Mouse (Mus musculus) spleen, embryonic (tissue): ENCODE results near the gene Fancd2os.

Experiments used
- CTCF ChIA-PET: fragments of 350-600 bp; sonication (Branson Sonifier 250); formaldehyde crosslinking; loops from one replicate; lab custom pipeline; 2022; lab: Charles Lee

The Fancd2os gene

DNA sequence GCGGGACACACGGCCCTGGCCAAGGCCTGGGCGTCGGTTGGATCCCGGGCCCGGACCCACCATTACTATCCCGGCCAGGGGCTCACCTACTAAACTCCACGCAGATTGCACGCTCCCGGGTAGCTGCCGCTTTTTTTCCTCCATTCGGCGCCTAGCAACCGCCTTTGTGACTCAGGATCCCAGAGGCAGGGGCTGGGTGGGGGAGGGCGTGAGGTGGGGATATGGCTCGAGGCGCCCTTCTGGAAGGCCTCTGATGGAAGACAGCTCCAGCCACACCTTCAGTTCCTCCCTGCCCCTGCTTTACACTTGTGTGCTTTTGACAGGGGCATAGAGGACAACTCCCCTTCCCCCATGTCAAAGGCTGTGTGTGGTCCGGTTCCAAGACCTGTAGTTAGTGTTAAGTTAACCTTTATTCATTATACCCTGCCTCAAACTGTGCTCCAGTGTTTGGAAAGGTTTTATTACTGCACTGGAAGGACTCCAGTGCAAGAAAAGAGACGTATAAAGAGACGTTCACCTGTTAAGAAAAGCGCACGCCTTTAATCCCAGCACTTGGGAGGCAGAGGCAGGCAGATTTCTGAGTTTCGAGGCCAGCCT lies at the start of gene Fancd2os:
Gene Fancd2os, minus strand, starts transcription at position 173 of the 597 bp plus-strand sequence.
- CTCF ChIA-PET, result no interaction called here

DNA sequence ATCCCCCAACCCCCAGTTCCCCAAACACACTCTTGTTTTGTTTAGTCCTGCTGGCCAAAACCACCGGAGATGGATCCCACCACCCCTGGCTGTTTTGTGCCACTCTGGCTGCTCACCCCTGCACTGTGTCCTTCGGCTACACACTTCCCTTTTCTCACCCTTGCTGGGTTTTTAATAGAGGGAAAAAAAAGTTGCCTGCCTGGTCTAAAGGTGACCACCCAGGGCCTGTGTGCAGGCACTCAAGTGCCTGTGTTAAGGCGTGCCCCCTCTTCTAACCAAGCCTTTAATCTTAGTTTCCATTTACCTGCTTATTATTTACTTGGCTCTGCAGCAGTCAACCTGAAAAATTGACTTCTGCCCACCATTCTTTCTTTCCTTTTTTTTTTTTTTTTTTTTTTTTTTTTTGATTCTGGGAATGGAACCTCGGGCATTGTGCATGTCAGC lies 49.7 kb upstream of the Fancd2os start:
- CTCF ChIA-PET, result interaction anchor here (0.6 kb wide), 1 partner anchor 9 kb away, joined by 3 read pairs; no protein-coding TSS in a partner anchor

DNA sequence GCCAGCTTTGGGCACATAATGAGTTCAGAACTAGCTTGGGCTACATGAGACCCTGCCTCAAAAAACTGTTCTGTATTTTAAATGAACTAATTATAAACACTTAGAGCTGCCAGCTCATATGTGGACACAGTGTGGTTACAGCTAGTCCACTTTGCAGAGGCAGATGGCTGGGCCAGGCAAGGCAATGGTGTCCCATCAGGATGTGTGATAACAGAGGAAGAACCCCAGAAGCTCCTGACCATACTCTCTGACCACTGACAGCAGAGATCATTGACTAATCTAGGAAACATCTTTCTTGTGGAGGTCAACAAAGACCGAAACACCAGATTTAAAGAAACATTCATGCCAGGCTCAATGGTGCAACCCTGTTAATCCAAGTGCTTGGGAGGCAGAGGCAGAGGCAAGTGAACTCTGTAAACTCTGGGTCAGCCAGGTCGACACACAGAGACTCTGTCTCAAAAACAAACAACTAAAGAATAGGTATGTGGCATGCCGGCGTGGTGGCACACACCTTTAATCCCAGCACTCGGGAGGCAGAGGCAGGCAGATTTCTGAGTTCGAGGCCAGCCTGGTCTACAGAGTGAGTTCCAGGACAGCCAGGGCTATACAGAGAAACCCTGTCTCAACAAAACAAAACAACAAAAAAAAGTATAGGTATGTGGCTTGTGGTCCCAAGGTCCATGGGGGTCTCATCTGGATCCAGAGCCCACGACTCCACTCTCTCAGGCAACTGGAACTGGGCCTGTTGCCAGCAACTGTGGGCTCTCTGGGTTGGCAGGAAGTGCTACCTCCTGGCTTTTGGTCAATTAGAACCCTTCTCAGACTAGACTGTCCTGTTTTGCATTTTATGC lies 49.1 kb upstream of the Fancd2os start:
- CTCF ChIA-PET, result interaction anchor here (0.6 kb wide), 1 partner anchor 10 kb away, joined by 3 read pairs; no protein-coding TSS in a partner anchor

DNA sequence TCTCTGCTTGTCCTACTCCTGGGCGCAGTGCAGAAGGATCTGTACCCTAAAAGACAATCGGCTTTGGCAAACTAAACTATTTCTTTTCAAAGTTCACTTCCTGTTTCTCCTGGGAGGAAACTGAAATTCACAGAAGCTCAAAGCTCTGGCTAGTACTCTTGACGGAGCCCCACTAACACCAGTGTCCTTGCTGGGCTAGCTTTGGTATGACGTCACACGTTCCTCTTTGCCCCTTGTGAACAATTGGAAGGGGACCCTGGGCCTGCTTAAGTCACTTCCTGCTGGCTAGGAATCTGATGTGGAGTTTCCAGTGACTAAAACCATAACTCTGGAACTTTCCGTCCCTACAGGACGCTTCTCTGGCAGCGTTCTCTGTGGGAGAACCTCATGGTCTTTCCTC lies 44.3 kb upstream of the Fancd2os start:
- CTCF ChIA-PET, result interaction anchor here (0.5 to 0.6 kb wide), 2 partner anchors 10 to 371 kb away, joined by 3 read pairs; no protein-coding TSS in a partner anchor

DNA sequence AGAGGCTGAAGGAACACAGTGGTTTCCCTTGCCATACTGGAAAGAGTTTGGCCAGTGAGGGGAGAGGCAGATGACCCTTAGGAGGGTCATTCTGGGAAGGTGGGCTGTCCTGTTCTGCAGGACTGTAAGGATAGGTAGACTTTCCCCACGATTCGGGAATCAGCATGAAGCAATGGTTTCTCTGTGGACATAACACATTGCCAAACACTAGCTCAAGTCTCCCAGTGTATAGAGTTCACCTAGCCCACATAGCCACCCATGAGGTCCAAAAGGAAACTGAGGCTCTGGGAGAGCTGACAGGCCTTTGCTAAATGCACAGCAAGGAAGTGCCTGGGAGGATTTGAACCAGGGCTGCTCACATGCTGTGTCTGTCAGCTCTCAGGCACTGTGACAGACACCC lies 43.5 kb upstream of the Fancd2os start:
- CTCF ChIA-PET, result interaction anchor here (0.6 kb wide), 1 partner anchor 11 kb away, joined by 3 read pairs; no protein-coding TSS in a partner anchor

DNA sequence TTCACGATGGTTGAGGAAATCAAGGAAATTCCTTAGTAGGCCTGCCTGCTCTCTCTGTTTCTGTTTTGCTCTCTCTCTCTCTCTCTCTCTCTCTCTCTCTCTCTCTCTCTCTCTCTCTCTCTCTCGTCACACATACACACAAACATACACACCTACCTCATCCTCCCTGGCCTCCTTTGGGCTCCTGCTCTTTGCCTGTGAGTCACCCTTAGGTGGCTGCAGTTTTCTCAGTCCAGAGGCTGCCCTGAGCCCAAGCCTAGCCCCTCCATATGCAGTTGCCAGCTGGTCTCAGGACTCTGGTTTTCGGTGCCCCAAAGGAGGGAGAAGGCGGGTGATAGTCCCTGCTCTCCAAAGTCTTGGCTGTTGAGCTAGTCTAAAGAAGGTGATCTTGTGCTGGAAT lies 42.5 kb upstream of the Fancd2os start:
- CTCF ChIA-PET, result no interaction called here

DNA sequence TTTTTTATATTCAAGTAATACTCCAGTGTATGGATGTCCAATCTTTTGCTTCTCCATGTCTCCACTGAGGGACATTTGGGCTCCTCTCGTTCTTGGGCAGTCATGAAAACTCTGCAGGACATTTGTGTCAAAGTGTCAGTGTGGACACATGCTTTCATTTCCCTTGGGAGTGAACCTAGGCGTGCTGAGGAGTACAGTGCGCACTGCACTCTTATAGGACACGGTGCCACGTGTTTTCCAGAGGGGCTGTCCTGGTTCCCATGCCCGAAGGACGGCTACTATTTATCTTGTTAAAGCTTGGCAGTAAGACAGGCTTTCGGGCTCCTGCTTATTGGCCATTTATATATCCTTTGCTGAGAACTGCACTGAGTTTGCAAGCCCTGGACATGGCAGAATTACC lies 42.1 kb upstream of the Fancd2os start:
- CTCF ChIA-PET, result no interaction called here

DNA sequence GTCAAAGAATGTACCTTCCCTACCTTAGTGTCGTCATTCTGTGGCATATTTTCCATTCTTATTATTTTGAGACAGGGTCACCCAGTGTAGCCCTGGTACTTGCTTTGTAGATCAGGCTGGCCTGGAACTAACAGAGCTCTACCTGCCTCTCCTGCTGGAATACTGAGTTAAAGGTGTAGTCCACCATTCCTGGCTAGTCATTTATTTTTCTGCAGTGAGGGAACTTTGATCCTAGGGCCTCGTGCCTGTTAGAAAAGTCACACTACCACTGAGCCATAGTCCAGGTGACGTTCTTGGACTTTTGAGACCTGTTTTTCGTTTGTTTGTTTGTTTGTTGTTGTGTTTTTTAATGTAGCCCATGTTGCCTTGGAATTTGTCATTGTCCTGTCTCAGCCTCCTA lies 38.7 kb upstream of the Fancd2os start:
- CTCF ChIA-PET, result interaction anchor here (0.6 to 1.1 kb wide), 4 partner anchors 15 to 821 kb away, joined by 3 to 6 read pairs (median 3); no protein-coding TSS in a partner anchor

DNA sequence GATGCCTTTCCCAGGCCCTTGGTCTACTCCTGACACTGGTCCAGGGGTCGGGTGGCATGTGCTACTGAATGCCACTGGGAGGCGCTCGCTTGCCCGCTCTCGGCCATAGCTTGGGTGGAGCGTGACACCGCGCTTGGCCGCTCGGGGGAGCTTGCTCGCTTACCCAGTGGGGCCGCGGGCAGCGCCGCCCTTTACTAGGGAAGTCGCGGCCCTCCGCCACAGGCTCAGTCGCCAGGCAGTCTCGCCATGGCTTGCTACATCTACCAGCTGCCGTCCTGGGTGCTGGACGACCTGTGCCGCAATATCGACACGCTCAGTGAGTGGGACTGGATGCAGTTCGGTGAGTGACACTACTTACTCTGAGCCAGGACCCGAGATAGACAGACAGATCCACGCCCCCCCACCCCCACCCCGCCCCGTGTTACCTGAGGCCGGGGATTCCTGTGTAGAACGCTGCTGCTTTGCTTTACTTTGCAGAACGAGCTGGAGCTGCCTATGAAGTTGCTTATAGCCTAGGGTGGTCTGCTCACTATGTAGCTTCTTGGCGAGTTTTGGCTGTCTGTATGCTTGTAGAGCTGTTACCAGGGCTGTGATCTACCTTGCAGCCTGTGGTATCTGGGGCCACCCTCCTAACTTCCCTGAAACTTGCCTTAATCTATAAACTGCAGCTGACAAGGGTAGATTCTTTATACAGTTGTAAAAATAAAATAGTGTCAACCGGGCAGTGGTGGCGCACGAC lies 38.0 kb upstream of the Fancd2os start, which contains the start of gene Irak2:
Gene Irak2, plus strand, starts transcription at position 166 of the 739 bp plus-strand sequence.
- CTCF ChIA-PET, result interaction anchor here (0.6 to 1.1 kb wide), 7 partner anchors 16 to 822 kb away, joined by 3 to 6 read pairs (median 3); no protein-coding TSS in a partner anchor

DNA sequence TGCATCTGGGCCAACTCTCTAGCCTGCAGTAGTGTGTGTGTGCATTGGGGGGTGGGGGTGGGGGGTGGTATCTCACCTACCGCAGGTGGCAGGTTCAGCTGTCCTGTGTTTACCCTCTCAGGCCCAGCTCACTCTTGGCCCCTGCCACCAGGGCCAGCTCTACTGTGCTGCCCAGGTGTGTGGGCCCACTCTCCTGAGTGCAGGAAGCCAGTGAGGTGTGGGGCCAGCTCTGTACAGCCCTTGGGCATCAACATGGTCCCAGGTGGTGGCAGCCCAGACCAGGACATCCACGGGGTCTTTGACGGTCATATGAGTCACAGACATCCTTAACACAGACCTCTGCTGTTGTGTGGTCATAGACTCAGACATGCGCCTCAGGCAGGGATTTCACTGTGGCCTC lies 32.3 kb upstream of the Fancd2os start:
- CTCF ChIA-PET, result interaction anchor here (0.5 to 0.6 kb wide), 2 partner anchors 55 to 191 kb away, joined by 3 to 5 read pairs; no protein-coding TSS in a partner anchor

DNA sequence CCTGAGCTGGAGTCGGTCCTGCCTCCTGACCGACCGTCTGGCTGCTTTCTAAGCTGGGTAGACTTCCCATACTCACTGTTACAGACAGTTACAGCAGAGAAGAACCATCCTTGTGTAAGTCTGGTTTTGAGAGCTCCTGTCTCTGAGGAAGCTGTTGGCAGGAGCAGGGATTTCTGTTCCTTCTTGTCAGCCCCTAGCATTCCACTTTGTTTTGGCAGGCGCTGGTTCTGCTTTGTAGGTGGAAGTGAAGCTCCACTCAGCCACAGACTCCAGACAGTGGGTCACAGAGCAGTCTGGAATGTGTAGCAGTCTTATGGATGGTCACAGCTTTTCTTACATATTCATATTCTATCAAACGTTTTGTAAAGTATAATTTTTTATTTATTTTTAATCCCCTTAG lies 29.8 kb upstream of the Fancd2os start:
- CTCF ChIA-PET, result no interaction called here

DNA sequence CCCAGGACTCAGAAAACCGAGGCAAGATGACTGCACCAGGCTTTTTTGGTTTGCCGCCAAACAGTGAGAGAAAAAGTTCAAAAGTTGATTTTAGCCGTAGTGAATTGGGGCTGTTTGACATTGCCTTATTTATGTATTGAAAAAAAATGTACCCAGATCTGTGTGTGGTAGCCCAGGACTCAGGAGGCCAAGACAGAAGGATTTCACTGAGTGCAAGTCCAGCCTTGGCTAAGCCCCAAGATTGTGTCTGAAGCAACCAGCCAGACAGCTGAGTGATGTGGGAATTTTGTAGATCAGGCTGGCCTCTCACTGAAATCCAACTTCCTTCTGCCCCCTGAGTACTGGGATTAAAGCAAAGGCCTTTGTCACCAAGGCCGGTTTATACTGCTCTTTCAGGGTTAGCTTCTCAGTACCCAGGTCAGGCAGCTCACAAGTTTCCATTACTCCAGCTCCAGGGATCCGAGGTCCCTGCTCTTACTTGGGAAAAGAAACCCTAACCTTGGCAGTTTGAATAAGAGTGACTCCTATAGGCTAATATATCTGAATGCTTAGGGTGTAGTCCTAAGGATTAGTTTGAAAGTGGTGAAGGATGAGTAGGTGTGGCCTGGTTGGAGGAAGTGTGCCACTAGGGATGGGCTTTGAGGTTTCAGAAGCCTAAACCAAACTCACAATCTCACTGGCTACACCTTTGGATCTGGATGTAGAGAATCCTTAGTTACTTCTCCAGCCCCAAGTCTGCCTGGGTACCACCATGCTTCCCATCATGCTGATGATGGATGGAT lies 24.7 kb upstream of the Fancd2os start:
- CTCF ChIA-PET, result interaction anchor here (0.7 kb wide), 1 partner anchor 1984 kb away, joined by 3 read pairs; no protein-coding TSS in a partner anchor

DNA sequence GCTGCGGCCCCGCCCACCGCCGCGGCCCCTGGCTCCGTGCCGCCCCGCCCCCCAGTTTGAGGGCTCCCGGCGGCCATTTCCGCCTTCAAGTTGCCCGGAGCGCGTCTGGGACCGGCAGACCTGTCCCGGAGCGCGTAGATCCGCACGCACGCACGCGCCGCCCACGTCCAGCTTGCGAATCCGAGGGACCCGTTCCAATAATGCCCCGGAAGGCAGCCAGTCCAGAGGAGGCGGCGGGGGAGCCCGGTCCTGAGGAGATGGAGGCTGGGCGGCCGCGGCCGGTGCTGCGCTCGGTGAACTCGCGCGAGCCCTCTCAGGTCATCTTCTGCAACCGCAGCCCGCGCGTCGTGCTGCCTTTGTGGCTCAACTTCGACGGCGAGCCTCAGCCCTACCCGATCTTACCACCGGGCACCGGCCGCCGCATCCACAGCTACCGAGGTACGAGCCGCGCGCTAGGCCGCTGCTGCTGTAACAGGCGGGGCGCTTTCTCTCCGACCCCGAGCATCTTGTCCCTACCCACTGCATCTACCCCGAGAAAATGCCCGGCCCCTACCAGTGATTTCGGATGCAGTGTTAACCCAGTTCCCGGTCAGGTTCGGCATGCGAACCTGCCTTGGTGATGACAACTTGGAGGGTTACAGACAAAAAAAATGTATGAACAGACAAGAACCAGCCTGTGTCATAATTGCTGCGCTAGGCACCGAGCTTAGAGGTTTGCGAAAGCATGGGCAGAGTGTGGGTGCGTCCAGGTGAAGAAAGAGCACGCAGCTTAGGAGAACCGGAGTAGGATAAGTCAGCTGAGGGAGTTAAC lies 23.6 kb upstream of the Fancd2os start, which contains the start of gene Vhl:
Gene Vhl, plus strand, starts transcription at position 19 of the 811 bp plus-strand sequence.
- CTCF ChIA-PET, result interaction anchor here (0.6 to 0.7 kb wide), 2 partner anchors 82 to 1985 kb away, joined by 3 to 9 read pairs; no protein-coding TSS in a partner anchor

DNA sequence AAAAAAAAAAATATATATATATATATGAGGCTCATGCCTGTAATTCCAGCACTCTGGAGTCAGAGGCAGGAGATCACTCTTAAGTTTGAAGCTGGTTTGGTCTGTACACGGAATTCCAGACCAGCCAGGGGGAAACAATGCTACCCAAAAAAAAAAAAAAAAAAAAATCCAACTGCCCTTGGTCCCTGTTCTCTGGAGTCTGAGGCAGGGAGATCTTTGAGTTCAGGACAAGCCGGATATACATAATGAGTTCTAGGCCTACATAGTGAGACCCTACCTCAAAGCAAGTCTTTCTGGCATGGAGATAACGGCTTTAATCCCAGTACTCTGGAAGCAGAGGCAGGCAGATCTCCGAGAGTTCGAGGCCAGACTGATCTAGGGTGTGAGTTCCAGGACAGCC lies 22.9 kb upstream of the Fancd2os start:
- CTCF ChIA-PET, result interaction anchor here (0.7 kb wide), 2 partner anchors 114 to 318 kb away, joined by 3 to 9 read pairs; no protein-coding TSS in a partner anchor

DNA sequence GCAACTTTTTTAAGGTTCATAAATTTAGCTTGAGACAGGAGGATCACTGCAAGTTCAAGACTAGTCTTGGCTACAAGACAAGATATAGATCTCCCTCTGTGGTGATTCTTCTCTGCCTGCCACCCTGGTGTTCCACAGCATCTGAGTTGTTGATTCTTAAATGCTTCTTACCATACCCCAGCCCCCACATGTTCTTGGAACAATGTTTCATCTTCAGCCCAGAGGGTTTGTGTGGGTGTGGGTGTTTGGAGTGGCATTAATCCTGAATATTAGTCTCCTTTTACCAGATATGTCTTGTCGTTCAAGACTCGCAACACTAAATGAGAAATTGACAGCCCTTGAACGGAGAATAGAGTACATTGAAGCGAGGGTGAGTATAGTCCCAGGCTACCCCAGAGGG lies 15.0 kb upstream of the Fancd2os start:
- CTCF ChIA-PET, result interaction anchor here (0.6 kb wide), 1 partner anchor 68 kb away, joined by 8 read pairs; no protein-coding TSS in a partner anchor

DNA sequence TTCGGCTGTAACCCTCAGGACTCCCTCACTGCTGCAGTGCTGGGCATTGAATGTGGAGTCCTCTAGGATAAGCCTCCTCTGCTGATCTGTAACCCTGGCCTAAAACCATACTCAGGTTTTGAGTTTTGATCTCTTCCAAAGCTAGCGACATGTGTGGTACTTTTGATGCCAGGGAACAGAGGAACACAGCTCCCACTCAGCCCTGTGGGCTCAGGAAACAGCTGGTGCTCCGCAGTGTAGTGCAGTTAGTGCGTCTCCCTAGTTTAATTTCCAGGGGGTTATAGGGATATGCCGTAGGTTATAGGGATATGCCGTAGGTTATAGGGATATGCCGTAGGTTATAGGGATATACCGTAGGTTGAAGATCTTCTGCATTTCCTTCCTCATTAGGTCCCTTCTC lies 14.5 kb upstream of the Fancd2os start:
- CTCF ChIA-PET, result no interaction called here

DNA sequence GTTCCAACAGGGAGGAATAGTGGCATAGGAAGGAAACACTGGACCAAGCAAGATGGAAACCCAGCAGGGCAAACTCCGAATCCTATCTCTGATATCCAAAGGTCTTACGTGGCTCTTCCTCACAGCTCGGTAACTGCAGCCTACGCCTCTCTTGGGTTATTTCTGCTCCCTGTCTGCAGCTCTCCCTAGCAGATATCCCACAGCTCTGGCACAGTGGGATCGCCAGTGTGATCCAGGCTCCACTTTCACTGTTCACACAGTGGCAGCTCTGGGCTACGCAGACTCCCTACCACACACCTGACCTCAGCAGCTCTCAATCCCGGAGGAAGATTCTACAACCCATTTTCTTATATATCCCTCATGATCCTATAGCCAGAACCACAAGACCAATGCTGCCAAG lies 13.6 kb upstream of the Fancd2os start:
- CTCF ChIA-PET, result interaction anchor here (0.6 kb wide), 1 partner anchor 95 kb away, joined by 3 read pairs; no protein-coding TSS in a partner anchor

DNA sequence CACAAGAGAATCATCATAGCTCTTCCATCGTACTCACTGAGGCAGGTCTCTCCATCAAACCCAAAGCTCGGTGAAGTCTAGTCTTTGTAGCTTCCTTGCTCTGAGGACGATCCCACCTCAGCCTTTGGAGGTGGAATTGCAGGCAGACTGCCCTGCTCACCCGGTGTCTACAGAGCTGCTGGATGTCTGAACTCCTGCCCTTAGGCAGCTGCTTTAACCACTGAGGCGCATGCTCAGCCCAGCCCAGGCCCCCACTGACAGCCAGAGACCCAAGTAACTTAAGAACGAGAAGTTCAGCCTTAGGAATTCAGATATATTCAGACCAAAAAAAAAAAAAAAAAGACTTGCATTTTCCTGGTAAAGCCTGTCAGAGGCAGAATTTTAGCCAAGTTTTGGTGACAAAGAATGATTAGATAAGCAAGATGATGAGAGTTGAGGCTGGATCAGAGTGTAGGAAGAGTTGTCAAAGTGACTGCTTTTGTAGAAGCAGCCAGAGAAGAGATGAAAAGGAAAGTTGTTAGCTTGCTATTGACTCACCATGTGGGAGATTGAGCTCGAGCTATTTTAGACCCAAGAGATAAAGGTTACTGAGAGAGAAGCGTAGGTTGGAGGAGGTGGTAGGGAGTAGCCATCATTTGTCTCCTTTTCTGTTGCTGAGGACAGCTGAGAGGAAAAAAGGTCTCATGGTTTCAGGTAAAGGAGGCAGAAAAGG lies 11.9 kb upstream of the Fancd2os start:
- CTCF ChIA-PET, result no interaction called here

DNA sequence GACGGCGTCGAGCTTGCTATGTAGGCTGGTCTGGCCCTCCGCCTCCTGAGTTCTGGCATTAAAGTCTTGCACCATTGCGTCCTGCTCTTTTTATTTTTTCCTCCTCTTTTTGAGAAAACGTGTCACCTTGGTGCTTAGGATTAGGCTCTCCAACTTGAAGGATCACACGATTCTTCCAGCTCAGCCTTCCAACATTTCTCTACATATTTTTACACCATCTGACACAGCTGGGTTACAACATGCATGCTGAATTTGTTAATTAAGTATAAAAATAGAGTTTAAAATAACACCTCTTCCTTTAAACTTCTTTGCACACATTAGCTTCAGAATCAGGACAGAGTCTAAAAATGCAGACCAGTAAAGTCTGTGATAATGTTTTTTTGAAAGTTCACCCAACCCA lies 8.8 kb upstream of the Fancd2os start:
- CTCF ChIA-PET, result no interaction called here
